10 mouse cellular contexts compared by ENCODE assay signal in the genomic region with DNA sequence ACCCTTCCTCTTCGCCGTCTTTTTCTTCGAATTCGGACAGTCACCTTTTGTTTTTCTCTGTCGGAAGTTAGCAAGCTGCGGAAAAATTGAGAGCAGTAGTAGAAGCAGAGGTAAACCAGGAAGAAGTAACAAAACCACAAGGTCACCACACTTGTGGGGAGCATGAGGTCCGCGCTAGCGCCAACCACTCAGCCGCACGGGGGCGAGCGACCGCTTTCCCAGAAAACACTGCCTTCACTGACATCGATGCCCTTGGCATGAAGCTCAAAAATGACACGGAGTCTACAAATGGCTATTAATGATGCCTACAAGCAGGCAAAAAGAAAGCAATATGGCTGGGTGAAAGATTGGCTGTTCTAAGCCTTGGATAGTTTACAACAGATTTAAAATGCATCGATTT. TPM values are rescaled to one million over a fixed set of nuclear protein-coding genes. Genes with fewer than 3 reads are reported as not detected.
DNase-seq lines count a peak whose midpoint lies in the region; ATAC-seq and TF ChIP-seq lines count a peak whose summit lies in the region.
"Had no signal": no experiment of that assay in that cellular context is flagged by ENCODE, and none has a peak within 500 bp of the region (broad histone marks: within the 10 kb centered on the region; RNA-seq: fewer than 3 reads in every experiment).

Gene AC141477.1 (minus strand): TSS at position 164 of the 400 bp plus-strand sequence.

- TF ChIP-seq CTCF in heart, postnatal 0 days (IDR thresholded peaks at IDR 0.05; ENCODE audit: low read depth): no peak
- TF ChIP-seq CTCF in testis, adult 2 months (IDR thresholded peaks at IDR 0.05; ENCODE audit: control insufficient read depth, insufficient read depth, insufficient replicate concordance, low read depth, low read length): no peak
- TF ChIP-seq CTCF in hindbrain, postnatal 0 days (IDR thresholded peaks at IDR 0.05; ENCODE audit: low read depth): no peak
- TF ChIP-seq CTCF in gastrocnemius, adult 2 months (IDR thresholded peaks at IDR 0.05): no peak

- H3K4me3 ChIP-seq in heart, postnatal 0 days (ENCODE audit: low read depth, low read length): no peak within 1 kb of the TSS
- peak within 1 kb of the TSS; percentile 99 for H3K4me3 ChIP-seq in testis, adult 2 months (ENCODE audit: control insufficient read depth, low read depth, low read length)
- H3K4me3 ChIP-seq in hindbrain, postnatal 0 days (ENCODE audit: low read length): no peak within 1 kb of the TSS
- no peak within 1 kb of the TSS for H3K4me3 ChIP-seq in gastrocnemius, adult 2 months

- H3K9ac ChIP-seq in heart, postnatal 0 days (replicated peaks; ENCODE audit: low read depth, low read length): no peak within 1 kb of the TSS
- no peak within 1 kb of the TSS for H3K9ac ChIP-seq in hindbrain, postnatal 0 days (replicated peaks; ENCODE audit: low read length)

- no peak for TF ChIP-seq POLR2A in testis, adult 2 months (IDR thresholded peaks at IDR 0.05; ENCODE audit: control insufficient read depth, low read depth, low read length)

- DNase-seq in heart, postnatal 0 days (ENCODE audit: low spot score): no peak
- no peak for DNase-seq in heart, adult 11 months
- DNase-seq in testis, postnatal 14 days (ENCODE audit: low spot score): no peak
- no peak for DNase-seq in hindbrain, postnatal 0 days (ENCODE audit: low spot score)
- DNase-seq in gastrocnemius, adult 2 months: no peak
- no peak for DNase-seq in adrenal gland, postnatal 4 days (ENCODE audit: low spot score in 2 of 2)
- DNase-seq: kidney, adult 2 months had no signal

- peaks cover 46% of the 10 kb centered on the region for H3K36me3 ChIP-seq in heart, postnatal 0 days (replicated peaks; ENCODE audit: control insufficient read depth, insufficient read depth, low read length)
- peaks cover 5% of the 10 kb centered on the region; the same call in 1 of the 2 replicates for H3K36me3 ChIP-seq in testis, adult 2 months (ENCODE audit: control insufficient read depth, insufficient read depth, low read length)
- peaks cover 19% of the 10 kb centered on the region for H3K36me3 ChIP-seq in hindbrain, postnatal 0 days (ENCODE audit: insufficient read depth, low read length)

- intact Hi-C loops in gastrocnemius, adult 2 months (cut with DNase I): no loop called here

- H3K4me2 ChIP-seq in heart, postnatal 0 days (ENCODE audit: low read depth, low read length): peak within 1 kb of the TSS; percentile 89; the same call in 1 of the 2 replicates
- peak within 1 kb of the TSS; percentile 78; the same call in 1 of the 2 replicates for H3K4me2 ChIP-seq in hindbrain, postnatal 0 days (ENCODE audit: low read depth, low read length)

- H3K4me1 ChIP-seq in heart, postnatal 0 days (ENCODE audit: control insufficient read depth, insufficient read depth): peaks cover 21% of the 10 kb centered on the region
- H3K4me1 ChIP-seq in testis, adult 2 months (ENCODE audit: control insufficient read depth, insufficient read depth, low read length): peaks cover 12% of the 10 kb centered on the region
- H3K4me1 ChIP-seq in hindbrain, postnatal 0 days (ENCODE audit: insufficient read depth, low read length): no peaks in the 10 kb centered on the region

- H3K9me3 ChIP-seq in heart, postnatal 0 days (replicated peaks; ENCODE audit: control insufficient read depth, low read length): no peaks in the 10 kb centered on the region
- H3K9me3 ChIP-seq in hindbrain, postnatal 0 days (ENCODE audit: low read length): no peaks in the 10 kb centered on the region

- no peaks in the 10 kb centered on the region for H3K27me3 ChIP-seq in heart, postnatal 0 days (ENCODE audit: control insufficient read depth, insufficient read depth, low read length)
- H3K27me3 ChIP-seq in testis, adult 2 months (ENCODE audit: control insufficient read depth, insufficient read depth, low read length): no peaks in the 10 kb centered on the region
- H3K27me3 ChIP-seq in hindbrain, postnatal 0 days (ENCODE audit: insufficient read depth, low read length): no peaks in the 10 kb centered on the region

- H3K27ac ChIP-seq in heart, postnatal 0 days (ENCODE audit: low read depth): no peak within 1 kb of the TSS
- peak within 1 kb of the TSS; percentile 71 for H3K27ac ChIP-seq in testis, adult 2 months (ENCODE audit: control insufficient read depth, insufficient read depth, low read depth, low read length)
- H3K27ac ChIP-seq in hindbrain, postnatal 0 days: no peak within 1 kb of the TSS
- no peak within 1 kb of the TSS for H3K27ac ChIP-seq in gastrocnemius, adult 2 months

- no peak for TF ChIP-seq EP300 in heart, postnatal 0 days (IDR thresholded peaks at IDR 0.05; ENCODE audit: low read depth)

- ATAC-seq in heart, postnatal 0 days (ENCODE audit: insufficient read depth, low read depth): no peak
- no peak for ATAC-seq in hindbrain, postnatal 0 days
- ATAC-seq in neutrophil, adult 5-6 weeks (ENCODE audit: extremely low read depth, insufficient number of reproducible peaks, low FRiP score, poor library complexity, severe bottlenecking): no peak

- WGBS in heart, postnatal 0 days: 93% methylated on average over 17 of the region's 17 CpGs
- WGBS in hindbrain, postnatal 0 days: 97% methylated on average over 17 of the region's 17 CpGs

RNA-seq across cellular contexts. Expression of gene AC141477.1, which starts in this region (rescaled TPM):
- total RNA-seq in heart, postnatal 0 days (2014; rRNA removed; ENCODE audit: low replicate concordance): not detected in 2 replicates
- polyA plus RNA-seq in heart, postnatal 0 days (2015; fragmentation: Nextera tagmentation; extraction: Ambion mirVana): 1.6 TPM in 1 of 2 replicates, not detected in the other
- not detected in 2 replicates for polyA plus RNA-seq in testis, adult 2 months (2012; rRNA removed)
- total RNA-seq in hindbrain, postnatal 0 days (2014; rRNA removed): not detected in 2 replicates
- not detected in 2 replicates for polyA plus RNA-seq in hindbrain, postnatal 0 days (2015; fragmentation: Nextera tagmentation; extraction: Ambion mirVana)
- 14.8 and 16.1 TPM in 2 replicates for total RNA-seq in neutrophil, adult 5-6 weeks (2017)
- total RNA-seq in gastrocnemius, adult 2 months (2021): not detected
- total RNA-seq in adrenal gland, postnatal 4 days (2021): not detected
- total RNA-seq: left cerebral cortex, postnatal 25 days had no signal
- polyA plus RNA-seq: kidney, adult 2 months had no signal
